Mouse (Mus musculus): Measurements from ENCODE around the gene Bmi1.

Gene Bmi1

DNA sequence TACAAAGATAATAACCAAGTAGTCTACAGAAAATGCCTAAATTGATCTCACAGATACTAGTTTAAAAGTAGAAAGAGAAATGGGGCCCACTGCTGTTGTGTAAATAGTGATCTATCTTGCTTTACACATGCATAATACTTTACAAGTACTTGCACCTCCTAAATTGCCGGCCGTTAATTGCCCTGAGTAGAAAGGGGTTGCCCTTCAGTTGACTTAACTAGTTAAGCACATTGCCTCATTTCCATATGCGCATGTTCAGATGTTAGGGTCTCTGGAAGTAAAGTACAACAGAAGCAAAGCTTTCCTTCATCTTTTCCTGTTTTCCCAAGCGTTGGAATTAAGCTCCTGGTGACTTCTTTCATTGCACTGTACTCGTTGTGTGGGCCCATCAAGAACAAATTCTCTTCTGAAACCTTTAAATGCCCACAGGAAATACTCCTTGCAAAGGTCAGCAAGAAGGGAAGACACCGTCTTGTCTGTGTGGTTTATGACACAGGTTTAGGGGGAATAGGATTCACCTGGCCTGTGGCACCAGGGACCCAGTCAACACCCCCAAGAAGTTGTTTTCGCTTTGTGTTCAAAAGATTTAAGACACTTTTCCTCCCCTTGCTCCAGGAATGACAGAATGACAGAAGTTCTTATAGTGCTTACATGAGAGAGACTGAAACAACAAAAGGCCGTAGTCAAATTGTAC, 10.2 kb downstream of the Bmi1 start:
- in situ Hi-C loops (cut with MboI): loop anchor here (25.0 kb wide), 1 partner anchor 650 kb away; the partner anchor contains the start of genes A930004D18Rik and Skida1

GRCm38 (mm10) chr2:18687671-18688170, 10.9 kb downstream of the Bmi1 start:
- in situ Hi-C loops (cut with MboI): loop anchor here (25.0 kb wide), 1 partner anchor 650 kb away; the partner anchor contains the start of genes A930004D18Rik and Skida1

GRCm38 (mm10) chr2:18688286-18688685, 11.5 kb downstream of the Bmi1 start:
- in situ Hi-C loops (cut with MboI): loop anchor here (25.0 kb wide), 1 partner anchor 651 kb away; the partner anchor contains the start of genes A930004D18Rik and Skida1

DNA sequence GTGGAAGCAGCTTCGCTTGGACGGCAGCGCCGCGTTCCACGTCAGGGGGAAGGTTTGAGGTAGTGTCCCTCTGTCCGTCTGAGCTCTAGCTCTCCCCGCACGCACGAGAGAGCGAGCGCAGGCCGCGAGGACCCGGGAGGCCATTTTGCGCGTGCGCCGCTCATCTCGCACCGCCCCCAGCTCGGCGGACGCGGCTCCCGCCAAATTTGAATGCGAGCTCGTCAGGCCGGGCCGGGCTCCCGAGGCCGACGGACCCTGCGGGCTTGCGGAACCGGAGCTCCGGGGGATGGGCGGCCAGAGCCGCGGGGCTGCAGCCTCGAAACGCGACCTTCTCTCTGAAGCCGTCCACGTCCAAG, 11.9 kb downstream of the Bmi1 start:
- in situ Hi-C loops (cut with MboI): loop anchor here (25.0 kb wide), 1 partner anchor 651 kb away; the partner anchor contains the start of genes A930004D18Rik and Skida1

GRCm38 (mm10) chr2:18689064-18689921, 12.5 kb downstream of the Bmi1 start:
- in situ Hi-C loops (cut with MboI): loop anchor here (25.0 kb wide), 1 partner anchor 652 kb away; the partner anchor contains the start of genes A930004D18Rik and Skida1

- in situ Hi-C loops (cut with MboI): loop anchor here (25.0 kb wide), 1 partner anchor 653 kb away; the partner anchor contains the start of genes A930004D18Rik and Skida1
Observed at GRCm38 (mm10) chr2:18690055-18690691, 13.4 kb downstream of the Bmi1 start.

DNA sequence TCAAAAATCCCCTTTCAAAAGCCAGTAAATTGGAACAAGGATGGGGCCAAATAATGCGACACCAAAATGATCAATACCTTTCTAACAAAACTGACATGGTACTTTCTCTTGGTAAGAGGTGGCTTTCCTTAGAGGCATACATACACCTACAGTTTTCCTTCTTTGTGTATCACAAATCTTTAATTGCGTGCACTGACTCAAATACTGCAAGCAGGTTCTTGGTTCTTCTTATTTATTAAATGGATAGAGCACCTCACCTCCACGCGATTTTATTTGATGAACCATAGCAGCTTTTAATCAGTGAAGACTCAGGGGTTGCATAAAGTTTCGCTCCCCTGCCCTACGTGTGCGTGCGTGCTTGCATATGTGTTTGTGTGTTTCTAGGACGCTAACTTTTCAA, 13.9 kb downstream of the Bmi1 start:
- in situ Hi-C loops (cut with MboI): loop anchor here (25.0 kb wide), 1 partner anchor 653 kb away; the partner anchor contains the start of genes A930004D18Rik and Skida1

DNA sequence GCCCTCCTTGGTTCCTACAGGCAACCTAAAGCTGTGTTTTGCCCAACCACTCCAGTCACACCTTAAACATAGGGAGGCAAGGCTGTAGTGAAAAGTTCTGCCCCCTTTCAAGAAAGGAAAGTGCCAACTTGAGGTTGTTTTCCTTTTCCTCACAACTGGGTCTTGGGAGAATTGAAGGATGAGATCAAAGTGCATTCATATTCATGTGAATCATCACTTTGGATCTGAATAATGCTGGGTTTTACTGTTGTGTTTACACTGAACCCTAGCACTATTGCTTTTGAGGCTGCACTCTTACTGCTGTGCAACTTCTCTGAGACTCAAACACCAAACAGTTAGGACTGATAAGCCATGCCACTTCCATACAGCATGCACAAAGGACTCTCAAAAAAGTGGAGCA, 15.2 kb downstream of the Bmi1 start:
- in situ Hi-C loops (cut with MboI): loop anchor here (25.0 kb wide), 1 partner anchor 655 kb away; the partner anchor contains the start of genes A930004D18Rik and Skida1

DNA sequence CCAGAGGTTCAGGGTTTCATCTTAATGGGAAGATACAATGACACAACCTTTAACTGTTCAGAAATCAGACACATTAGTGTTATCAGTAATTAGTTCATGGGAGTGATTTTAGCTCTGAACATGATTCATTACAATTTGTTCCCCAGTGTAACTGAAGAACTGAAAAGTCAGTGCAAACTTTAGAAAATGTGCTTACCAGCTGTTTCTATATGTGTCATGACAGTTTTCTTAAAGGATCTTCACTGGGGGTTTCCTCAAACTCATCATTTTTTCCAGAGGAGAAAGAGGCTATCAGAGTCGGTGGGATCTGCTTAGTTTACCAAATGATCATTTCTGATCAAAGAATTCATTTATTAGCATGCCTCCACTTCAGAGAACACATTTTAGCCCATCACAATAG, 15.7 kb downstream of the Bmi1 start:
- in situ Hi-C loops (cut with MboI): loop anchor here (25.0 kb wide), 1 partner anchor 655 kb away; the partner anchor contains the start of genes A930004D18Rik and Skida1

DNA sequence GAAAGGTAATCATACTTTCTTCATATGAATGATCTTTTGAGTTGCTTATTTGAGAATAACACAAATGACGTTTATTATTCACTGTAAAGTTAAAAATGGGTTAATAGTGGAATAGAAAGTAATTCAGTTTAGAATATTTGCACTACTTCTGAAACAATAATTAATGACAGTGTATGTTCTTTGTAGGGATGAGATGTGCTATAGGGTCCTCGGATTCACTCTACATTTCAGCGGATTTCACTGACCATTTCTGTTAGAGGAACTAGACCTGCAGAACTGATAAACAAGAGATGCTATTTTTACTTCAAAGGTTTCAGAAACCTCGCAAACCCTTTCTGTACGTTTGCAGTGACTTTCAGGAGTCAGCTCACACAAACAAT, 16.7 kb downstream of the Bmi1 start:
- in situ Hi-C loops (cut with MboI): loop anchor here (25.0 kb wide), 1 partner anchor 656 kb away; the partner anchor contains the start of genes A930004D18Rik and Skida1

DNA sequence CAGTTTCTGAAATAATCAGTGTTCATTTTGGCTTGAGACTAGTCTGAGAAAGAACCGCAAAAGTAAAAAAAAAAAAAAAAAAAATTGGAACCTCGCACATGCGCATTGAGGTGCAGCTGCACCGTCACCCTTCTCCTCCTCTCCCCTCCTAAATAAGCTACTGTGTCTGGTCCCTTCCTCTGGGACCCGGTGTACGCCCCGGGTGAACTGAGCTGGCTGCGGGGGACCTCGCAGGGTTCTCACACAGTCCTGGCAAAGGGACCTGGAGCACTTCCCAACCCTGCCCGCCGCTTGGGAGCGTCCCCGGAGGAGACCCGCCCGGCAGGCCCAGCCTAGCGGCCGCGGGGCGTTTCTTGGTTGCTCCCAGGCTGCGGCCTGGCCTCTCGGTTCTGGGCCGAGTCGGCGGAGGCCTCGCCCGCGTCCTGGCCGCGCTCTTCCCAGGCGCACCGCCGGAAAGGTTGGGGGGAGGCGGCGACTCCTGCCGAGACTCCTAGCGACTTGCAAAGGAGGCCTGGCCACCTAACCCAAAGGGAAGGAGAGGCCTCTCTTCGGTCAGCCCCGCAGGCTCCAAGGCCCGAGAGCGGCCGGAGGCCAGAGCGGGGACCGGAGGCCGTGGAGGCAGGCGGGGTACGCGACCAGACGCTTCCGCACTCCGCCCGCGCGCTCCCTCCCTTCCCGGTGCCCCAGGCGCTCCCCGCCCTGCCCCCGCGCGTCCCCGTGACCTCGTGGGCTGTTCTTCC, 17.2 kb downstream of the Bmi1 start, which contains the start of gene Spag6:
TSS of gene Spag6 (plus strand) at position 162 of the 740 bp plus-strand sequence.
- in situ Hi-C loops (cut with MboI): loop anchor here (25.0 kb wide), 1 partner anchor 657 kb away; the partner anchor contains the start of genes A930004D18Rik and Skida1

GRCm38 (mm10) chr2:18694611-18694950, 17.8 kb downstream of the Bmi1 start:
- in situ Hi-C loops (cut with MboI): loop anchor here (25.0 kb wide), 1 partner anchor 657 kb away; the partner anchor contains the start of genes A930004D18Rik and Skida1

DNA sequence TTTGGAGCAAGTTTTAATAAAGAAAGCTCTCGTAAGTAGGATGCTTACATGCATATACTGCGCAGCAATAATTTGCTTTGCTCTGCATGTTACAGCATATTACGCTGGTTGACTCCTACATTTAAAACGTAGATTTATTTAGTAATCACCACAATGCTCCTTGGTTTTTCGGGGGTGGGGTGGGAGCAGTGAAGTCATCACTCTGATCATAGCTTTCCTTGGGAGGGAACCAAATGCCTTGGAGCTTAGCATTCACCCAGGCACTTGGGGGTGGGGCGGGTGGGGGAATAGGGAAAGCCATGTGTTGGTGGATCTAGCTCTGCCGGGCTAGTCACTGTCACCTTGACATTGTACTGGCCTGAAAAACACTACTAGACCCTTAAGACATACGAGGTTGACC, 18.3 kb downstream of the Bmi1 start:
- in situ Hi-C loops (cut with MboI): loop anchor here (25.0 kb wide), 1 partner anchor 658 kb away; the partner anchor contains the start of genes A930004D18Rik and Skida1

DNA sequence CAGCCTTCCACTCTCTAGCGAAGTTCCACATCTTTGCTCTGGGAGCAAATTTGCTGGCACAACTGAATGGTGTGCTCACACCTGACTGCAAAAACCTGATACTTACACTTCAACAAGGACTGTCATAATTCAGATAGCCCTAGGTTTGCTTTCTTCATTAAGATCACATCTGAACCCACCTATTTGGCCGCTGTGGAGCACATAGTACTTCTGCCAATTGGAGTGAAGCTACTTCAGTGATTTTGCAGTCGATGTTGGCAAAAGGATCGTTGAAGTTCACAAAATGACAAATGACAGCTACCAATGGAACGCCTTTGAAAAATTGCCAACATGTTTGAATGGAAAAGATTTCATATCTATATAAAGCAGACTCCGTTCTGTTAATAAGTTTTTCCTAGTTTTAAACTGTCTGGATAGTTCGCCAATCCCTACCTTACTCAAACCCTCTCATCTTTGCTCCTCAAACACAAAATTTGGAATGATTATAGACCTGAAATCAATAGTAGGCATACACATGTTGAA, 18.9 kb downstream of the Bmi1 start:
- in situ Hi-C loops (cut with MboI): loop anchor here (25.0 kb wide), 1 partner anchor 658 kb away; the partner anchor contains the start of genes A930004D18Rik and Skida1

GRCm38 (mm10) chr2:18697591-18698244, 20.9 kb downstream of the Bmi1 start:
- in situ Hi-C loops (cut with MboI): loop anchor here (25.0 kb wide), 1 partner anchor 660 kb away; the partner anchor contains the start of genes A930004D18Rik and Skida1

DNA sequence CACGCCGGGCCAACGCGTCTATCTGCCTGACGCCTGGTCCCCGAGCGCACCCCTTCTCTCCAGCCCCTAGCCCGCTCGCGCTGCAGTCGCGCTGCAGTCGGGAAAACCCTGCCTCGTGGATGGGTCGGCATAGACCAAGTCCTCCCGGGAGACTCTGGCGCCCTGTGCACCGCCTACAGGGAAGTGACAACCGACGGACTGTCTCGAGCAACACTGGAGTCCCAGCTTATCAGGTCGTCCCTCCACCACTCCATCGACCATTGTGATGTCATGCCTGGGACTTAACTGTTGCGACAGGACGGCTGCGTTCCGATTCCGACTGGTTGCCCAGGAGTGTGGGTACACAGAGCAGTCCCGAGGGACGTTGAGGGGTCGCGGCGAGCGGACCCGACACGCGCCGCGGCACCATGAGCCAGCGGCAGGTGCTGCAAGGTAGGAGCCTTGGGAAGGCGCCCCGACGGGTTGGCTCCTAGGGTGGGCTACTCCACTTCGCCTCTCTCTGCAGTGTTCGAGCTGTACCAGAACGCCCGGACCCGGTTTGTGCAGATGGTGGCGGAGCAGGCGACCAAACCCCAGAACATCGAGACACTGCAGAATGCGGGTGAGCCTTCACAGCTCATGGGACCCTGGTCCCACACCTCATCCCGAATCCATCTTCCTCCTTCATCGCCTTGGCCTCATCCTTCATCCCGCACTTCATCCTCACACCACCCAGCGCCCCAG, 22.0 kb downstream of the Bmi1 start:
- in situ Hi-C loops (cut with MboI): loop anchor here (25.0 kb wide), 1 partner anchor 662 kb away; the partner anchor contains the start of genes A930004D18Rik and Skida1

DNA sequence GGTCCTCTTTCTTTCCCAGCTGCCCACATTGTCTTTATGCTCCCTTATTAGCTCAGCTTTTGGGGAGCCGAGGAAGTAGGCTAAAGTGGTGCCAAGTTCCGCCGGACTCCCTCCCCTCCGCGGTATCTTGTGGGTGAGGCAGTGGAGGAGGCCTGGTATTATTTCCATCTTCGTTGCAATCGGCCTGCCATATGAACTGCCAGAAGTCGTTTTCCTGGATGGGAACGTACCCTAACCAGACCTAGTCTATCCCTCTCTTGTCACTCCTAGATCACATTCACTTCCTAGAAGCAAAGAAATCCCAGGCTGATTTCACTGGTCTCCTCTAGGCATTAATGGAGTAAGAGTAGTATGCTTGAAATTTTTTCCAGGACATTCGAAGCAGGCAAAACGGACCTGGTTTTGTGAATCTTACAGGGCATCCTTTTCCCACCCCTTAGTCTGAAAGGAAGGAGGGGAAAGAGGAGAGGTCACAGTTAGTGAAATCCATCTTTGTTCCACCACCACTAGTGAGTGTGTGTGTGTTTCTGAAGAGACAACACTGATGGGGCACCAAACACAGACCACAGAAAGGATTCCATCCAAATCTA, 22.7 kb downstream of the Bmi1 start:
- in situ Hi-C loops (cut with MboI): loop anchor here (25.0 kb wide), 1 partner anchor 662 kb away; the partner anchor contains the start of genes A930004D18Rik and Skida1

- in situ Hi-C loops (cut with MboI): no loop called here
Observed at GRCm38 (mm10) chr2:18710356-18710755, 33.5 kb downstream of the Bmi1 start.

Measured in mature B cell (primary cell).